ENCODE assay signal across 8 mouse cellular contexts in the genomic region with DNA sequence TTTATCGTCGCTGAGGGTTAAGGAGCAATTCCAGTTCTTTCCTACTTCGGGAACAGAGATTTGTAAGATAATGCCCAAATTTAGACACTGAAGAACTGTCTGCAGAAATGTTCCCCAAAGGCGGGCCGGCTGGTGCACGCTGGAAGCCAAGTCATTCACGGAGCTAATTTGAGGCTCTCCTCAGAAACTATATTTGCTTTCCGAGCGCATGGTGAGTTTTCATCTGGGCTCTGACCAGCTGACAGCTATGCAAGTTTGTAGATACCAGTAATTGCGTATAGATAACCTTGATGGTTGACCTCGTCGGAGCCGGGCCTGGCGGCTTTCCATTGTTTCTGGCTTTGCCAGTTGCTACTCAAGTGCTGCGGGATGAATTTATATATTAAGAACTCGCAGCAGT.
DNase-seq lines count a peak whose midpoint lies in the region; ATAC-seq and TF ChIP-seq lines count a peak whose summit lies in the region.

No protein-coding gene starts in this region.

- no peaks in the 10 kb centered on the region for H3K36me3 ChIP-seq in hindbrain, postnatal 0 days (ENCODE audit: insufficient read depth, low read length)
- H3K36me3 ChIP-seq in neural tube, embryonic 13.5 days = no peaks in the 10 kb centered on the region

- peaks cover 4% of the 10 kb centered on the region; the same call in 1 of the 2 replicates for H3K4me1 ChIP-seq in hindbrain, postnatal 0 days (ENCODE audit: insufficient read depth, low read length)
- peaks cover 14% of the 10 kb centered on the region for H3K4me1 ChIP-seq in neural tube, embryonic 13.5 days (replicated peaks)

- no peak overlapping the region for H3K27ac ChIP-seq in hindbrain, postnatal 0 days
- H3K27ac ChIP-seq in neural tube, embryonic 13.5 days (replicated peaks) = no peak overlapping the region

- no peak for TF ChIP-seq CTCF in hindbrain, postnatal 0 days (IDR thresholded peaks at IDR 0.05; ENCODE audit: low read depth)

- H3K4me3 ChIP-seq in hindbrain, postnatal 0 days (ENCODE audit: low read length) = no peak overlapping the region
- no peak overlapping the region for H3K4me3 ChIP-seq in neural tube, embryonic 13.5 days

- no peak overlapping the region for H3K9ac ChIP-seq in hindbrain, postnatal 0 days (replicated peaks; ENCODE audit: low read length)
- no peak overlapping the region for H3K9ac ChIP-seq in neural tube, embryonic 13.5 days

- no peaks in the 10 kb centered on the region; the same call in 1 of the 2 replicates for H3K27me3 ChIP-seq in hindbrain, postnatal 0 days (ENCODE audit: insufficient read depth, low read length)
- peaks cover 58% of the 10 kb centered on the region for H3K27me3 ChIP-seq in neural tube, embryonic 13.5 days

- H3K4me2 ChIP-seq in hindbrain, postnatal 0 days (ENCODE audit: low read depth, low read length) = peak overlapping the region; percentile 43
- peak overlapping the region; percentile 42 for H3K4me2 ChIP-seq in neural tube, embryonic 13.5 days

- intact Hi-C loops in left cerebral cortex, postnatal 4 days (cut with DNase I) = no loop called here

- no peaks in the 10 kb centered on the region for H3K9me3 ChIP-seq in hindbrain, postnatal 0 days (ENCODE audit: low read length)
- no peaks in the 10 kb centered on the region for H3K9me3 ChIP-seq in neural tube, embryonic 13.5 days

- no peak for ATAC-seq in hindbrain, postnatal 0 days
- no peak for ATAC-seq in neural tube, embryonic 13.5 days (ENCODE audit: low read depth)
- ATAC-seq in granulocyte monocyte progenitor cell, adult 5-6 weeks (replicated peaks; ENCODE audit: poor library complexity, severe bottlenecking) = no peak

- WGBS in hindbrain, postnatal 0 days = 46% methylated on average over 16 of the region's 16 CpGs
- 49% methylated on average over 16 of the region's 16 CpGs for WGBS in neural tube, embryonic 13.5 days

- peak; percentile 5 to 9 for DNase-seq in left cerebral cortex, adult 8-10 months (ENCODE audit: low spot score in 2 of 2)
- DNase-seq in left cerebral cortex, postnatal 4 days = no peak
- DNase-seq in heart, adult 8-10 months (ENCODE audit: low spot score) = peak; percentile 40
- DNase-seq in hindbrain, postnatal 0 days (ENCODE audit: low spot score) = no peak
- no peak for DNase-seq in urinary bladder, postnatal 36 days (ENCODE audit: low spot score in 2 of 2)
- DNase-seq in thymus, postnatal 4 days = no peak

Comparison
In these comparisons a context has a peak if more than half of its experiments do, and no peak if none do; other contexts are left out.
1. DNase-seq: peak in left cerebral cortex, adult 8-10 months (2 of 2) and heart, adult 8-10 months (single experiment); none in left cerebral cortex, postnatal 4 days (single experiment), hindbrain, postnatal 0 days (single experiment), urinary bladder, postnatal 36 days (0 of 2) and thymus, postnatal 4 days (single experiment).